Mouse (Mus musculus): ENCODE results near the gene Agbl4. TPM values are rescaled to one million over a fixed set of nuclear protein-coding genes. Genes with fewer than 3 reads are reported as not detected.

Agbl4 gene
- total RNA-seq, 1 experiment = not detected

DNA sequence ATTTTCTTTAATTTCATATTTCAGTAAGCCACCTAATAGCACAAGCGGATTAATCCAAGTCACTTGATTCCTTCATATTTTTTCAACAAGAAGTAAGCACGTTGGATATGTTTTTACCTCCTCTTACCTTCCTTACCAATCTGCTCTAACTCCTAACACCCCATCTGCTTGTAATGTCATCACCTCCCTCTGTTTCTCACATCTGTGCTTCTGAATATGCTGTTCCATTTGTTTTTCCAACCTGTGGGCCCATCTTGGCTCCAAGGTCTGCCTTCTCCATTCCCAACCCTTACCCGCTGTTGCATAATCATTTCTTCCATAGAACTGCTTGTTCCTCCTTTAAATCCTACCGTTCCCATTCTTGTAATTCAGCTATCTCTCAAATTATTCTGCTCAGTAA is 884.4 kb downstream of the Agbl4 start:
- Histone ChIP-seq H3K9ac (ENCODE audit: insufficient read depth, low read depth, low read length, poor library complexity, severe bottlenecking) (no peak overlapping the region), H3K36me3 (ENCODE audit: control insufficient read depth, insufficient read depth, low read length, poor library complexity, severe bottlenecking) (no peaks in the 10 kb centered on the region), H3K4me1 (ENCODE audit: control insufficient read depth in 2 of 2, insufficient read depth in 2 of 2, low read length in 2 of 2, poor library complexity in 1 of 2) (no peaks in the 10 kb centered on the region), H3K4me3 (ENCODE audit: insufficient read depth in 1 of 2, low read depth in 1 of 2, low read length in 2 of 2, poor library complexity in 1 of 2, severe bottlenecking in 1 of 2) (no peak overlapping the region), H3K9me3 (ENCODE audit: control insufficient read depth, insufficient read depth, low read depth, low read length) (no peaks in the 10 kb centered on the region), H3K27ac (ENCODE audit: insufficient read depth, low read depth, low read length, poor library complexity, severe bottlenecking) (no peak overlapping the region)
- DNase-seq (ENCODE audit: low read depth, low spot score) = no peak
- in situ Hi-C loops (cut with MboI; ENCODE audit: low sequenced_read_pairs in 2 of 2, unreplicated experiment in 2 of 2) = no loop called here
- TF ChIP-seq HCFC1 (IDR thresholded peaks at IDR 0.05; ENCODE audit: borderline replicate concordance, insufficient read depth, low read length) (no peak), MAFK (IDR thresholded peaks at IDR 0.05; ENCODE audit: insufficient read depth, low read depth, low read length) (no peak), CHD2 (IDR thresholded peaks at IDR 0.05; ENCODE audit: low read depth, low read length) (no peak), ZNF384 (IDR thresholded peaks at IDR 0.05; ENCODE audit: low read depth, low read length) (no peak), ZC3H11A (IDR thresholded peaks at IDR 0.05; ENCODE audit: borderline replicate concordance, low read depth, low read length) (no peak)

DNA sequence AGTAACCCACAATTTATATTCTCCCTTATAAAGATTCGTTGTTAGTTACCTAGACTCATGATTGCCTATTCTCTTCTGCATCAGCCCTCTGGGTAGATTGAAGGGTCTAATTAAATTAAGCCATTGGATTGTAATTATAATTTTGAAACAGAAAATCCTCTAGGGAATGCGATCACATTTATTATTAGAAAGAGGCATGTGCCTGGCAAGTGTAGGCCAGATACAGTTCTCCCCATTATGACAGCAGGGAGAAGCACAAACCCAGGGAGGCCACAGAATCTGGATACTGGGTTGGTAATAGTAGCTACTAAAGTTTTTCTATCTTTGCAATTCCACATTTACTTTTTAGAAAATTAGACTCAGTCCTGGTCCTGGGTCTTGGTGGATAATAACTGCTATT is 887.2 kb downstream of the Agbl4 start:
- H3K4me1 ChIP-seq (ENCODE audit: control insufficient read depth in 2 of 2, insufficient read depth in 2 of 2, low read length in 2 of 2, poor library complexity in 1 of 2) = no peaks in the 10 kb centered on the region
- no peaks in the 10 kb centered on the region for H3K9me3 ChIP-seq (ENCODE audit: control insufficient read depth, insufficient read depth, low read depth, low read length)
- H3K9ac ChIP-seq (ENCODE audit: insufficient read depth, low read depth, low read length, poor library complexity, severe bottlenecking) = no peak overlapping the region
- no peaks in the 10 kb centered on the region for H3K36me3 ChIP-seq (ENCODE audit: control insufficient read depth, insufficient read depth, low read length, poor library complexity, severe bottlenecking)
- H3K27ac ChIP-seq (ENCODE audit: insufficient read depth, low read depth, low read length, poor library complexity, severe bottlenecking) = no peak overlapping the region
- in situ Hi-C loops (cut with MboI; ENCODE audit: low sequenced_read_pairs in 2 of 2, unreplicated experiment in 2 of 2) = no loop called here
- no peak overlapping the region for H3K4me3 ChIP-seq (ENCODE audit: insufficient read depth in 1 of 2, low read depth in 1 of 2, low read length in 2 of 2, poor library complexity in 1 of 2, severe bottlenecking in 1 of 2)
- TF ChIP-seq CHD2 (IDR thresholded peaks at IDR 0.05; ENCODE audit: low read depth, low read length) (no peak), HCFC1 (IDR thresholded peaks at IDR 0.05; ENCODE audit: borderline replicate concordance, insufficient read depth, low read length) (no peak), ZC3H11A (IDR thresholded peaks at IDR 0.05; ENCODE audit: borderline replicate concordance, low read depth, low read length) (no peak), MAFK (IDR thresholded peaks at IDR 0.05; ENCODE audit: insufficient read depth, low read depth, low read length) (no peak), ZNF384 (IDR thresholded peaks at IDR 0.05; ENCODE audit: low read depth, low read length) (no peak)
- no peak for DNase-seq (ENCODE audit: low read depth, low spot score)

DNA sequence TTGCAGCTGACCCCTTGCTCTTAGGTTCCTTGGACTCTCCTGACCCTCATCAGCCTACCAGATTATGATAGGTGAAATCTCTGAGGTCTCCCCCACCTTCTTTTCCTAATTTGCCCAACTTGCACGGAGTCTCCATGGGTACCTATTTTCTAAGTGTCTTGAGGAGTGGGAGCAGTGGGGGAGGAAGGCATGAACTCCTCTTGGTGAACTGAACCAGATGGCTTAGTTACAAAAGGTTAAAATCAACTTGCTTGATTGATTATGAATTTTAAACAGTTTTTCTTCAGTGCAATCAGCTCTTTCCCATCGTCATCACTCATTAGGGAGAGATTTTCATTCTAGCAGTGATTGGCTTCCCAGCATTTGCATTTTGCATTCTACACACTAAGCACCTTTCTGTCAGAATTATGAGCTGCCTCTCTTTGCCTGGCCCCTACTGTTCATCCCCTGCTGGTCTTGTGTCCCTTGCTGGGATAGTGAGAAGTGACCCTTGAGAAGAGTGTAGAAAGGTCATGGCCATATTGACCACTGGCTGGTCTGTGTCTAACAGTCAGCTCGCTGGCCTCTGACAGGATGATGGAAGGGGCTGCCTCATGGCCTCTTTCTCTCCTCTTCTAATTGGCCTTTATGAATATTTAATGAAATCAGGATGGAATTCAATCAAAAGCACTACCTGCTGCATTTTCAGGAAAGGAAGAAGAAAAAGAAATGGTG is 897.2 kb downstream of the Agbl4 start:
- in situ Hi-C loops (cut with MboI; ENCODE audit: low sequenced_read_pairs in 2 of 2, unreplicated experiment in 2 of 2) = no loop called here
- H3K4me1 ChIP-seq (ENCODE audit: control insufficient read depth in 2 of 2, insufficient read depth in 2 of 2, low read length in 2 of 2, poor library complexity in 1 of 2) = no peaks in the 10 kb centered on the region

DNA sequence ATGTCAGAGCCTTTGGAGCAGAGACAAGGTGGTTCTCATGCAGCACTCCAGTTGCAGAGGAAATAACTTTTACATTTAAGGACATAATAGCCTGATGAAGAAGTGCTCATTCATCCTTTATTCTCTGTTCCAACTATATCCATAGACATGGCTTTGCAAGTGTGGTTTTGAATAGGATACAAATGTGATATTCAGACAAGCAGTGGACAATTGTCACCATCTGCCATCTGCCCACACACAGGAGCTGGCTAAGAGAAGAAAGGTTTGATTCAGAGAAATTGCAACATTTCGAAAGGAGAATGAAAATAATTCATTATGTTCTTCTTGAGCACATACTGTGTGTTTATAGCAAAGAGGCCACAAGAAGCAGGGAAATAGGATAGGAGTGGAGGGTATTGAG is 909.1 kb downstream of the Agbl4 start:
- no peak for DNase-seq (ENCODE audit: low read depth, low spot score)
- in situ Hi-C loops (cut with MboI; ENCODE audit: low sequenced_read_pairs in 2 of 2, unreplicated experiment in 2 of 2) = loop anchor here in 1 of 2 experiments (25.0 kb wide), 1 partner anchor 1269 kb away; no protein-coding TSS in a partner anchor

More for the DNA sequence above, 897.2 kb downstream of the Agbl4 start:
- no peak for DNase-seq (ENCODE audit: low read depth, low spot score)
- Histone ChIP-seq H3K9me3 (ENCODE audit: control insufficient read depth, insufficient read depth, low read depth, low read length) (no peaks in the 10 kb centered on the region), H3K9ac (ENCODE audit: insufficient read depth, low read depth, low read length, poor library complexity, severe bottlenecking) (no peak overlapping the region), H3K27ac (ENCODE audit: insufficient read depth, low read depth, low read length, poor library complexity, severe bottlenecking) (no peak overlapping the region), H3K4me3 (ENCODE audit: insufficient read depth in 1 of 2, low read depth in 1 of 2, low read length in 2 of 2, poor library complexity in 1 of 2, severe bottlenecking in 1 of 2) (no peak overlapping the region), H3K36me3 (ENCODE audit: control insufficient read depth, insufficient read depth, low read length, poor library complexity, severe bottlenecking) (no peaks in the 10 kb centered on the region)
- TF ChIP-seq ZC3H11A (IDR thresholded peaks at IDR 0.05; ENCODE audit: borderline replicate concordance, low read depth, low read length) (no peak), CHD2 (IDR thresholded peaks at IDR 0.05; ENCODE audit: low read depth, low read length) (no peak), ZNF384 (IDR thresholded peaks at IDR 0.05; ENCODE audit: low read depth, low read length) (no peak)

More for the DNA sequence above, 909.1 kb downstream of the Agbl4 start:
- Histone ChIP-seq H3K27ac (ENCODE audit: insufficient read depth, low read depth, low read length, poor library complexity, severe bottlenecking) (no peak overlapping the region), H3K4me1 (ENCODE audit: control insufficient read depth in 2 of 2, insufficient read depth in 2 of 2, low read length in 2 of 2, poor library complexity in 1 of 2) (no peaks in the 10 kb centered on the region), H3K36me3 (ENCODE audit: control insufficient read depth, insufficient read depth, low read length, poor library complexity, severe bottlenecking) (no peaks in the 10 kb centered on the region), H3K4me3 (ENCODE audit: insufficient read depth in 1 of 2, low read depth in 1 of 2, low read length in 2 of 2, poor library complexity in 1 of 2, severe bottlenecking in 1 of 2) (no peak overlapping the region), H3K9me3 (ENCODE audit: control insufficient read depth, insufficient read depth, low read depth, low read length) (no peaks in the 10 kb centered on the region), H3K9ac (ENCODE audit: insufficient read depth, low read depth, low read length, poor library complexity, severe bottlenecking) (no peak overlapping the region)
- no peak for TF ChIP-seq HCFC1 (IDR thresholded peaks at IDR 0.05; ENCODE audit: borderline replicate concordance, insufficient read depth, low read length)
- TF ChIP-seq ZNF384 (IDR thresholded peaks at IDR 0.05; ENCODE audit: low read depth, low read length) = no peak
- TF ChIP-seq CHD2 (IDR thresholded peaks at IDR 0.05; ENCODE audit: low read depth, low read length) = no peak
- TF ChIP-seq MAFK (IDR thresholded peaks at IDR 0.05; ENCODE audit: insufficient read depth, low read depth, low read length) = no peak
- TF ChIP-seq ZC3H11A (IDR thresholded peaks at IDR 0.05; ENCODE audit: borderline replicate concordance, low read depth, low read length) = no peak

Data from ES-E14 (cell line).